Mouse (Mus musculus): Measurements from ENCODE around the gene Acad10. TPM values are rescaled to one million over a fixed set of nuclear protein-coding genes. Genes with fewer than 3 reads are reported as not detected.

Gene Acad10
- total and polyA plus RNA-seq, 3 experiments = 9.8 to 25.4 (median 23.1) TPM

Other genes with a start within 250 kb of the Acad10 start
- gene Tmem116, start 208.6 kb downstream of the Acad10 start, total RNA-seq (2021) = 1 to 10 TPM; 2.6 to 4.8 TPM
- 3.3 and 8.1 TPM in 2 replicates for gene Tmem116, start 208.6 kb downstream of the Acad10 start, polyA plus RNA-seq (2012; rRNA removed)
- 100 to 1,000 TPM in 1 of 2 experiments, 10 to 100 TPM in 1; 85.4 to 113 TPM for gene Erp29, start 208.0 kb downstream of the Acad10 start, total RNA-seq (2021)
- 36.8 and 41.9 TPM in 2 replicates for gene Erp29, start 208.0 kb downstream of the Acad10 start, polyA plus RNA-seq (2012; rRNA removed)
- gene Adam1b, start 157.1 kb downstream of the Acad10 start, total RNA-seq (2021) = not detected
- not detected in 2 replicates for gene Adam1b, start 157.1 kb downstream of the Acad10 start, polyA plus RNA-seq (2012; rRNA removed)
- gene Adam1a, start 115.0 kb downstream of the Acad10 start, total RNA-seq (2021) = 1 to 10 TPM; 3.5 to 4.2 TPM
- gene Adam1a, start 115.0 kb downstream of the Acad10 start, polyA plus RNA-seq (2012; rRNA removed) = 4.6 TPM in 2 replicates
- gene Gm42878, start 115.0 kb downstream of the Acad10 start, total RNA-seq (2021) = not detected
- gene Gm42878, start 115.0 kb downstream of the Acad10 start, polyA plus RNA-seq (2012; rRNA removed) = not detected in 2 replicates
- 10 to 100 TPM; 63.5 to 96.5 TPM for gene Mapkapk5, start 114.6 kb downstream of the Acad10 start, total RNA-seq (2021)
- 18.9 and 20.1 TPM in 2 replicates for gene Mapkapk5, start 114.6 kb downstream of the Acad10 start, polyA plus RNA-seq (2012; rRNA removed)
- gene Aldh2, start 66.7 kb downstream of the Acad10 start, total RNA-seq (2021) = 1,000 to 10,000 TPM; 1,066 to 2,347 TPM
- 3,430 and 6,143 TPM in 2 replicates for gene Aldh2, start 66.7 kb downstream of the Acad10 start, polyA plus RNA-seq (2012; rRNA removed)
- 10 to 100 TPM; 19.4 to 23.5 TPM for gene Acad12, start 41.6 kb downstream of the Acad10 start, total RNA-seq (2021)
- gene Acad12, start 41.6 kb downstream of the Acad10 start, polyA plus RNA-seq (2012; rRNA removed) = 14.1 and 14.5 TPM in 2 replicates
- 10 to 100 TPM; 52.4 to 60.5 TPM for gene Brap, start within 50 bp of the Acad10 start, total RNA-seq (2021)
- 14.7 and 17.0 TPM in 2 replicates for gene Brap, start within 50 bp of the Acad10 start, polyA plus RNA-seq (2012; rRNA removed)
- 100 to 1,000 TPM; 146 to 229 TPM for gene Atxn2, start 50.8 kb upstream of the Acad10 start, total RNA-seq (2021)
- 214 and 218 TPM in 2 replicates for gene Atxn2, start 50.8 kb upstream of the Acad10 start, polyA plus RNA-seq (2012; rRNA removed)
- gene Sh2b3, start 177.1 kb upstream of the Acad10 start, total RNA-seq (2021) = 10 to 100 TPM; 28.8 to 32.1 TPM
- 138 and 147 TPM in 2 replicates for gene Sh2b3, start 177.1 kb upstream of the Acad10 start, polyA plus RNA-seq (2012; rRNA removed)
- gene Pheta1, start 188.5 kb upstream of the Acad10 start, total RNA-seq (2021) = 1 to 10 TPM; 5.6 to 9.2 TPM
- 24.3 and 27.4 TPM in 2 replicates for gene Pheta1, start 188.5 kb upstream of the Acad10 start, polyA plus RNA-seq (2012; rRNA removed)

All from adrenal gland, adult 2 months (tissue).